Comparison of ENCODE assay signal across 27 mouse cellular contexts in genomic region chr2:15058227-15058626, GRCm38 (mm10). TPM values are rescaled to one million over a fixed set of nuclear protein-coding genes. Genes with fewer than 3 reads are reported as not detected.
DNase-seq lines count a peak whose midpoint lies in the region; ATAC-seq and TF ChIP-seq lines count a peak whose summit lies in the region.
"Had no signal": no experiment of that assay in that cellular context is flagged by ENCODE, and none has a peak within 500 bp of the region (broad histone marks: within the 10 kb centered on the region; RNA-seq: fewer than 3 reads in every experiment).

No protein-coding gene starts in this region.

- intact Hi-C loops in gastrocnemius, adult 2 months (cut with DNase I) = no loop called here
- intact Hi-C loops in heart, postnatal 10 days (cut with DNase I) = no loop called here

- H3K36me3 ChIP-seq in heart, embryonic 11.5 days (ENCODE audit: control insufficient read depth, insufficient read depth, low read length) = no peaks in the 10 kb centered on the region
- H3K36me3 ChIP-seq in liver, embryonic 11.5 days (ENCODE audit: control insufficient read depth, insufficient read depth, low read length) = no peaks in the 10 kb centered on the region
- H3K36me3 ChIP-seq: liver, embryonic 15.5 days; neural tube, embryonic 13.5 days had no signal

- WGBS in heart, embryonic 11.5 days (ENCODE audit: insufficient replicate concordance) = 81% methylated on average over 5 of the region's 5 CpGs
- 80% methylated on average over 5 of the region's 5 CpGs for WGBS in liver, embryonic 11.5 days

- no peaks in the 10 kb centered on the region for H3K27me3 ChIP-seq in heart, embryonic 11.5 days (ENCODE audit: control insufficient read depth, insufficient read depth, low read length)
- H3K27me3 ChIP-seq in liver, embryonic 11.5 days (replicated peaks; ENCODE audit: control insufficient read depth, insufficient read depth, low read length) = no peaks in the 10 kb centered on the region
- H3K27me3 ChIP-seq: forebrain, embryonic 13.5 days; liver, embryonic 15.5 days; neural tube, embryonic 13.5 days had no signal

- no peak overlapping the region for H3K4me3 ChIP-seq in gastrocnemius, adult 2 months
- H3K4me3 ChIP-seq in heart, embryonic 11.5 days (ENCODE audit: low read depth, low read length) = no peak overlapping the region
- no peak overlapping the region for H3K4me3 ChIP-seq in liver, embryonic 11.5 days (ENCODE audit: low read depth, low read length)
- H3K4me3 ChIP-seq: liver, embryonic 15.5 days; midbrain, embryonic 10.5 days; myocyte had no signal

- H3K4me2 ChIP-seq in heart, embryonic 11.5 days = no peak overlapping the region
- H3K4me2 ChIP-seq in liver, embryonic 11.5 days = no peak overlapping the region
- H3K4me2 ChIP-seq: liver, embryonic 15.5 days had no signal

- H3K27ac ChIP-seq in gastrocnemius, adult 2 months = no peak overlapping the region
- no peak overlapping the region for H3K27ac ChIP-seq in heart, embryonic 11.5 days (ENCODE audit: low read depth, low read length)
- no peak overlapping the region for H3K27ac ChIP-seq in liver, embryonic 11.5 days (ENCODE audit: low read depth, low read length)
- H3K27ac ChIP-seq: forebrain, embryonic 13.5 days; hindbrain, embryonic 14.5 days; liver, embryonic 15.5 days; midbrain, embryonic 10.5 days; neural tube, embryonic 13.5 days had no signal

- H3K4me1 ChIP-seq in heart, embryonic 11.5 days (ENCODE audit: control insufficient read depth, insufficient read depth, low read length) = peaks cover 5% of the 10 kb centered on the region; the same call in 1 of the 2 replicates
- peaks cover 6% of the 10 kb centered on the region for H3K4me1 ChIP-seq in liver, embryonic 11.5 days (replicated peaks; ENCODE audit: control insufficient read depth, insufficient read depth, low read length)

- peak; percentile 42 for DNase-seq in gastrocnemius, adult 2 months
- no peak for DNase-seq in gastrocnemius, postnatal 4 days (ENCODE audit: low spot score in 2 of 2)
- DNase-seq in heart, adult 8-10 months (ENCODE audit: low spot score) = peak; percentile 53
- peak; percentile 16 to 17 for DNase-seq in kidney, postnatal 4 days
- DNase-seq in kidney, postnatal 36 days = no peak
- DNase-seq in heart, postnatal 10 days = peak; percentile 54 to 64
- DNase-seq in liver, embryonic 11.5 days (ENCODE audit: low spot score) = no peak
- DNase-seq: adrenal gland, postnatal 10 days; cerebellum, adult 11 months; cerebellum, adult 9-10 months; cerebellum, postnatal 36 days; kidney, adult 18-20 months; left cerebral cortex, postnatal 4 days; liver; lung, embryonic 14.5 days; lung, postnatal 14 days; thymus, adult 2 months; thymus, postnatal 36 days had no signal

- ATAC-seq in heart, embryonic 11.5 days (replicated peaks; ENCODE audit: insufficient number of reproducible peaks, low FRiP score, low TSS enrichment) = no peak
- ATAC-seq in liver, embryonic 11.5 days (replicated peaks; ENCODE audit: low FRiP score) = no peak
- ATAC-seq: forebrain, embryonic 13.5 days; inflammation-experienced regulatory T-cells, adult 6 months had no signal

- H3K9ac ChIP-seq in heart, embryonic 11.5 days (ENCODE audit: low read depth, low read length) = no peak overlapping the region
- H3K9ac ChIP-seq in liver, embryonic 11.5 days (ENCODE audit: low read depth, low read length) = no peak overlapping the region
- H3K9ac ChIP-seq: forebrain, embryonic 13.5 days; hindbrain, embryonic 14.5 days; liver, embryonic 15.5 days; lung, embryonic 14.5 days; neural tube, embryonic 13.5 days had no signal

- TF ChIP-seq CTCF in gastrocnemius, adult 2 months (IDR thresholded peaks at IDR 0.05) = no peak

- no peaks in the 10 kb centered on the region for H3K9me3 ChIP-seq in heart, embryonic 11.5 days (replicated peaks; ENCODE audit: control insufficient read depth, low read length)
- H3K9me3 ChIP-seq in liver, embryonic 11.5 days (ENCODE audit: control insufficient read depth, low read length) = no peaks in the 10 kb centered on the region
- H3K9me3 ChIP-seq: forebrain, embryonic 13.5 days; G1E; liver, embryonic 15.5 days; midbrain, embryonic 10.5 days; neural tube, embryonic 13.5 days had no signal

RNA-seq across cellular contexts. Expression of gene Nsun6, which starts 3.4 kb away (rescaled TPM):
- 1 to 10 TPM; 2.3 to 2.8 TPM for total RNA-seq in gastrocnemius, adult 2 months (2021)
- 1 to 10 TPM; 5.6 to 6.9 TPM for total RNA-seq in gastrocnemius, postnatal 4 days (2021)
- 1 to 10 TPM; 4.6 to 6.7 (median 5.5) TPM for total RNA-seq in heart, adult 8-10 months (2022)
- polyA plus RNA-seq in heart, embryonic 11.5 days (2014; fragmentation: Nextera tagmentation; extraction: Ambion mirVana) = 5.2 and 6.6 TPM in 2 replicates
- 1 to 10 TPM; 5.0 to 8.0 TPM for total RNA-seq in heart, postnatal 10 days (2021)
- polyA plus RNA-seq in liver, embryonic 11.5 days (2014; fragmentation: Nextera tagmentation; extraction: Ambion mirVana) = 7.4 and 9.3 TPM in 2 replicates

RNA-seq across cellular contexts. Expression of gene Arl5b, which starts 9.0 kb away (rescaled TPM):
- total RNA-seq in gastrocnemius, adult 2 months (2021) = 10 to 100 TPM; 14.6 to 22.1 TPM
- total RNA-seq in gastrocnemius, postnatal 4 days (2021) = 10 to 100 TPM; 23.4 to 27.4 TPM
- total RNA-seq in heart, adult 8-10 months (2022) = 10 to 100 TPM; 17.6 to 26.7 (median 21.9) TPM
- polyA plus RNA-seq in heart, embryonic 11.5 days (2014; fragmentation: Nextera tagmentation; extraction: Ambion mirVana) = 28.1 and 29.3 TPM in 2 replicates
- total RNA-seq in heart, postnatal 10 days (2021) = 10 to 100 TPM; 32.6 to 37.6 TPM
- polyA plus RNA-seq in liver, embryonic 11.5 days (2014; fragmentation: Nextera tagmentation; extraction: Ambion mirVana) = 17.0 and 20.8 TPM in 2 replicates

Comparison
In these comparisons a context has a peak if more than half of its experiments do, and no peak if none do; other contexts are left out.
1. DNase-seq: peak in gastrocnemius, adult 2 months (single experiment), heart, adult 8-10 months (single experiment), kidney, postnatal 4 days (2 of 2) and heart, postnatal 10 days (2 of 2); none in gastrocnemius, postnatal 4 days (0 of 2), kidney, postnatal 36 days (0 of 2) and liver, embryonic 11.5 days (single experiment).